Mouse (Mus musculus) ES-Bruce4 (cell line): Measurements from ENCODE around the gene Tmem268.

Experiments used
- CTCF ChIP-seq: IDR thresholded peaks from one replicate; pipeline ENCODE4 v1.8.1; 2011; ENCODE audit warnings: low read depth, low read length
- EP300 ChIP-seq: IDR thresholded peaks from 2 replicates; pipeline ENCODE4 v1.6.1; 2011; ENCODE audit warnings: low read depth, low read length; ENCODE audit not compliant: insufficient read depth
- POLR2A ChIP-seq: IDR thresholded peaks from one replicate; pipeline ENCODE4 v1.8.1; 2011; ENCODE audit warnings: low read length; ENCODE audit not compliant: insufficient read depth

- no peak for TF ChIP-seq POLR2A
- no peak for TF ChIP-seq CTCF
- TF ChIP-seq EP300: no peak
Observed at GRCm38 (mm10) chr4:63570208-63570781, 11.7 kb downstream of the Tmem268 start.
